Mouse (Mus musculus) gastrocnemius, postnatal 10 days (tissue): ENCODE data around the gene Efna1. TPM values are rescaled to one million over a fixed set of nuclear protein-coding genes. Genes with fewer than 3 reads are reported as not detected.
A peak's percentile ranks its signal among the peaks of the same experiment; 100 is the strongest.

Experiments
- DNase-seq: peaks from one replicate; pipeline ENCODE4 v3.0.0; 2021; ENCODE audit warnings: mixed read lengths
- total RNA-seq, 2 experiments: library from RNA; stranded (reverse); gene quantifications; 2 replicates each; pipeline ENCODE4 v1.2.3; 2021

The Efna1 gene
- total RNA-seq, 2 experiments from 2014 or later = 21.1 to 26.3 TPM

- no peak for DNase-seq
These were observed 36.6 kb downstream of the Efna1 start for GRCm38 (mm10) chr3:89244158-89244981.

GRCm38 (mm10) chr3:89243609-89244008, 37.3 kb downstream of the Efna1 start:
- no peak for DNase-seq

- DNase-seq = peak; percentile 70
These were observed 38.5 kb downstream of the Efna1 start for GRCm38 (mm10) chr3:89242331-89242895.

- no peak for DNase-seq
These were observed 42.4 kb downstream of the Efna1 start for GRCm38 (mm10) chr3:89238494-89238893.

GRCm38 (mm10) chr3:89237682-89238081, 43.3 kb downstream of the Efna1 start:
- DNase-seq = no peak

GRCm38 (mm10) chr3:89236516-89236915, 44.4 kb downstream of the Efna1 start:
- no peak for DNase-seq

GRCm38 (mm10) chr3:89233562-89234110, 47.3 kb downstream of the Efna1 start:
- no peak for DNase-seq

- DNase-seq = no peak
These were observed 48.3 kb downstream of the Efna1 start for GRCm38 (mm10) chr3:89232614-89233013.

- DNase-seq = no peak
These were observed 49.1 kb downstream of the Efna1 start for GRCm38 (mm10) chr3:89231772-89232275.

- no peak for DNase-seq
These were observed 49.6 kb downstream of the Efna1 start for GRCm38 (mm10) chr3:89231345-89231744.

GRCm38 (mm10) chr3:89230561-89230960, 50.4 kb downstream of the Efna1 start:
- no peak for DNase-seq

- no peak for DNase-seq
These were observed 51.7 kb downstream of the Efna1 start for GRCm38 (mm10) chr3:89229276-89229675.

- DNase-seq = no peak
These were observed 52.1 kb downstream of the Efna1 start, which contains the start of gene Muc1 for GRCm38 (mm10) chr3:89228836-89229235. TSS of gene Muc1 (plus strand) at chr3:89229057.

- DNase-seq = peak; percentile 89
These were observed 52.8 kb downstream of the Efna1 start for GRCm38 (mm10) chr3:89228180-89228549.

GRCm38 (mm10) chr3:89227307-89228179, 53.4 kb downstream of the Efna1 start:
- peak; percentile 64 for DNase-seq

- no peak for DNase-seq
These were observed 54.0 kb downstream of the Efna1 start, which contains the start of gene Mtx1 for GRCm38 (mm10) chr3:89226900-89227299. TSS of gene Mtx1 (minus strand) at chr3:89227088.

- DNase-seq = no peak
These were observed 54.6 kb downstream of the Efna1 start for GRCm38 (mm10) chr3:89226361-89226760.

GRCm38 (mm10) chr3:89225918-89226317, 55.0 kb downstream of the Efna1 start:
- DNase-seq = no peak

- no peak for DNase-seq
These were observed 55.6 kb downstream of the Efna1 start for GRCm38 (mm10) chr3:89225321-89225815.

GRCm38 (mm10) chr3:89224796-89225195, 56.1 kb downstream of the Efna1 start:
- no peak for DNase-seq
